Mouse (Mus musculus) hindbrain, embryonic 14.5 days (tissue): ENCODE measurements at regions not wholly inside any gene's neighbourhood (a gene's known extent, or its start where the extent isn't known, plus 50 kb on each side); places are given as distances from the start of the nearest gene placed in this dataset. TPM values are rescaled to one million over a fixed set of nuclear protein-coding genes. Genes with fewer than 3 reads are reported as not detected.

Experiments
- ATAC-seq: fragments of 200-750 bp; cut with Nextera tagmentation; 2 replicates; pipeline ENCODE4 v1.8.0; 2017; ENCODE audit warnings: moderate number of reproducible peaks, mild to moderate bottlenecking, moderate TSS enrichment, moderate library complexity; ENCODE audit not compliant: low FRiP score
- DNase-seq: peaks from one replicate; pipeline ENCODE4 v3.0.0-alpha.2; 2015; ENCODE audit warnings: low spot score
- H3K27ac ChIP-seq: fragments of 300-500 bp; sonication (generic); 2 replicates; pipeline ENCODE4 v1.5.1; 2014; ENCODE audit warnings: mild to moderate bottlenecking, moderate library complexity
- H3K27me3 ChIP-seq: fragments of 300-500 bp; sonication (generic); 2 replicates; pipeline ENCODE4 v1.6.1; 2014; ENCODE audit warnings: mild to moderate bottlenecking, low read length, mixed read lengths; ENCODE audit not compliant: control insufficient read depth, insufficient read depth
- H3K36me3 ChIP-seq: fragments of 300-500 bp; sonication (generic); replicated peaks from 2 replicates; pipeline ENCODE4 v1.6.1; 2014; ENCODE audit not compliant: control insufficient read depth, insufficient read depth
- H3K4me1 ChIP-seq: fragments of 300-500 bp; sonication (generic); replicated peaks from 2 replicates; pipeline ENCODE4 v1.6.1; 2014; ENCODE audit warnings: antibody characterized with exemption, low read length, mixed read lengths; ENCODE audit not compliant: control insufficient read depth, insufficient read depth
- H3K4me2 ChIP-seq: fragments of 300-500 bp; sonication (generic); replicated peaks from 2 replicates; pipeline ENCODE4 v1.6.1; 2014; ENCODE audit warnings: mild to moderate bottlenecking, moderate library complexity
- H3K4me3 ChIP-seq: fragments of 300-500 bp; sonication (generic); replicated peaks from 2 replicates; pipeline ENCODE4 v1.5.1; 2014; ENCODE audit warnings: mild to moderate bottlenecking, low read length
- H3K9ac ChIP-seq: fragments of 300-500 bp; sonication (generic); 2 replicates; pipeline ENCODE4 v1.6.1; 2014
- H3K9me3 ChIP-seq: fragments of 300-500 bp; sonication (generic); 2 replicates; pipeline ENCODE4 v1.6.1; 2016; ENCODE audit warnings: low read length; ENCODE audit not compliant: control insufficient read depth
- WGBS: fragments of 180-500 bp; shearing (Covaris S2); extraction: QIAGEN DNeasy Blood & Tissue Kit; methylation state at CpG from one replicate; pipeline ENCODE4 v1.1.7; 2014; 5-methylcytosine and 5-hydroxymethylcytosine counted together
- microRNA-seq: library from miRNA; unstranded; fragments of <30 nt; microRNA quantifications from one replicate; pipeline ENCODE4, GENCODE M21; 2016

- Histone ChIP-seq H3K9me3 (no peaks in the 10 kb centered on the region), H3K36me3 (no peaks in the 10 kb centered on the region), H3K27ac (no peak overlapping the region), H3K27me3 (no peaks in the 10 kb centered on the region), H3K4me1 (no peaks in the 10 kb centered on the region), H3K9ac (no peak overlapping the region), H3K4me3 (no peak overlapping the region), H3K4me2 (no peak overlapping the region)
- no peak for ATAC-seq
- 89% methylated on average over 1 of the region's 1 CpGs for WGBS
- DNase-seq = no peak
Observed at GRCm38 (mm10) chr6:22825086-22825768, 50.1 kb upstream of the Ptprz1 start.

Small RNAs in the stretch of these regions (microRNA-seq; reads per million reads assigned to microRNA genes)
- not detected for gene Gm25942
